Mouse (Mus musculus) lung, postnatal 4 days (tissue): Measurements from ENCODE around the gene Zdhhc19.

ENCODE experiments used
- DNase-seq, 2 experiments: peaks; one replicate each; pipeline ENCODE4 v3.0.0; 2021

Zdhhc19 gene

DNA sequence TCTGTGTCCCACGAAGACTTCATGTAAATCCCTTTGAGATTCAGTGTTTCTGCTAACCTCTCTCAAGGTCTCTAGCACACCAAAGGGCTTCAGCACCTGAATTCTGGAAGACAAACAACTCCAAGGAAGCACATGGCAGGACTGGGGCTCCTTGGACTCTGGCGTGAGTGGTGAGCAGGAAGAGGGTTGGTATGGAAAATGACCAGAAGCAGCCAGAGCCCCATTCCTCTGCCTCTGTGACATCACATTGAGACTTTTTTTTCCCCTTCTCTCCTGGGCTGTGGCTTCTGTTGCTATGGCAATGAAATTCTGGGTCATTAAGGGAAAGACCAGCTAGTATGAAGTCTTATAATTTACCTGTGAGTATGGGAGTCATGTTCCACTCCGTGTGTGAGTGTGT is at the start of gene Zdhhc19:
Zdhhc19 (plus strand) TSS at position 301 of the 400 bp plus-strand sequence.
- DNase-seq, result no peak

DNA sequence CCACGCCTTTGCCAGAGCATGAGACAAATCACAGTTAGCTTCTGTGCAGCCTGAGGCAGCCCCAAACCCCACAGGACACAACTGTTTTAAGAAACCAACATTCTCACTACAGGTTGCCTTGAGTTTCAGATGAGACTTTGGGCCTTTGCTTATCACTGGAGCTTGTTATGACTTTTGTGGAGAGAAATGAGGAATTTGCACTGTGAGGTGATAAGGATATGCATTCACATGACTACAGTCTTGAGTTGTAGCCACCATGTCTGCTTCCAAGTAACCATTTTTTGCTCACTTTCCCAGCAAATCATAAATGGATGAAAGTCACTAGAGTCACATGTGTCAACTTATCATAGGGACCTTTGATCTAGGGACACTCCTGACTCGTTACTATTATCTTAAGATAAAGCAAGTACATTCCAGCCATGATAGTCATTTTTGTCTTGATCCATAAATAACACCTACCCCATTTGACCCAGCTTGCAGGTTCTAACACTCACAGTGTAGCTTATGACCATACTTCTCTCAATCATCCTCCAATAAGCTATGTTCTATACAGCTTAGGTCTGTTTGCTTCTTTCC is 49.4 kb upstream of the Zdhhc19 start:
- no peak for DNase-seq

DNA sequence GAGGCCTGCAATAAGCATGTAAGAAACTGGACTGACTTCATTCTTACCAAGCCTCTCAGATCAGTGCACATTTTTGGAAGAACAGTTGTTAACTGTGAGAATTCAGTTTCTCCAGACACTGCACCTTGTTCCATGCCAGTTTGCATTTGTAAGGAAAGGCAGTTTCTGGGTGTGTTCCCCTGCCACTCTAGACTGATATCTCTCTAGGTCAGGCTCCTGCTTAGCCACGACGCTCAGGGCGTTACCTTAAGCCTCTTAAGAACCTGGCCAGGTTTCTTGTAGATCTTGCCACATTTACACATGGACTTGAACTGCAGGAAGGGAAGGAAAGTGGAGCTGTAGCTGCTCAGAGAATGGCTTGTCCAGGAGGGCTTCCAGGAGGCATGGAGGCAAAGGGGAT is 46.4 kb upstream of the Zdhhc19 start:
- no peak for DNase-seq

DNA sequence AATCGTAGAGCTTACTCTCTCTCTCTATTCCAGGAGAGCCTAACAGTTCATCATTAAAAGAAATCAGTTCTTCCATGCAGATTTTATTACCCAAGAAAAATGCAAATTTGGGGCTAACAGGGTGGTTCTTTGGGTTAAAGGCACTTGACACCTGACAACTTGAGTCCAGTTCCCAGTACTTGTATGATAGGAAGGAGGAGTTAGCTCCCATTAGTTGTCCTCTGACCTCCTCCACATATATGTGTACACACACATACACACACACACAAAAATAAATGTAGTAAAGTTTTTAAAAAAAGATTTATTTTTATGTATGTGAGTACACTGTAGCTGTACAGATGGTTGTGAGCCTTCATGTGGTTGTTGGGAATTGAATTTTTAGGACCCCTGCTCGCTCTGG is 45.9 kb upstream of the Zdhhc19 start:
- no peak for DNase-seq

DNA sequence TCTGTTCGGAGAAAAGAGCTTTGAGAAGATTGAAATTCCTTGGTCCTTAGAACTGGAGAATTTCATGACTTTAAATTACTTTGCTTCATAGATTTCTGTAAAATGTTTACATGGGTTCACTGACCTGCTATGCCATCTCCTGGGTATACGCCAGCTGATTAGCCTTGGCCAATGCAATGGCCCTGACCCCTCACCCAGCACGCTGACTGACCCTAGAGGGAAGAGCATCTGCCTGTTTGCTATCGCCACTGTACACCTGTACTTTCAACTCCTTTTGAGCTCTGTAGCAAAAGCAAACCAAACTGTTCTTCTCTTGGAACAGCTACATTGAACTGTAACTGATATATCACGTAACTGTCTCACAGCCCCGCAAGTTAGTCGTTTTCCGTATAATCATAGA is 43.0 kb upstream of the Zdhhc19 start:
- no peak for DNase-seq

DNA sequence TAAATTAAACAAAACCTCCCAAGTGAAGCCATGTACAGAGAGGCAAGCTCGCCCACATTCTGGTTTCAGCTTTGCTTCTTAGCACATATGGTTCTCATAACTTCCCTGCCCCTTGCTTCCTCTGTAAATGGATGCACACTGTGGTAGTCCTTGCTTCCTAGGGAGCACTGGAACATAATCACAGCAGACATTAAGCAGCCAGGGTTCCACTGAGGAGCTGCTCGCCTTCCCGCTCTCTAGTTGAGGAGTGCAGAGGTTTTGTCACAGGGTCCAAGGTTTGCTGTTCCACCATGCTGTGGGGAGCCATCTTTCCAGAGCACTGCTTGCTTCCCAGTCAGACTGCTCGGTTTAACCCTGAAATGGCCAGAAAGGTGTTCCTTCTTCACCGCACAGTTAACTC is 41.4 kb upstream of the Zdhhc19 start:
- no peak for DNase-seq

DNA sequence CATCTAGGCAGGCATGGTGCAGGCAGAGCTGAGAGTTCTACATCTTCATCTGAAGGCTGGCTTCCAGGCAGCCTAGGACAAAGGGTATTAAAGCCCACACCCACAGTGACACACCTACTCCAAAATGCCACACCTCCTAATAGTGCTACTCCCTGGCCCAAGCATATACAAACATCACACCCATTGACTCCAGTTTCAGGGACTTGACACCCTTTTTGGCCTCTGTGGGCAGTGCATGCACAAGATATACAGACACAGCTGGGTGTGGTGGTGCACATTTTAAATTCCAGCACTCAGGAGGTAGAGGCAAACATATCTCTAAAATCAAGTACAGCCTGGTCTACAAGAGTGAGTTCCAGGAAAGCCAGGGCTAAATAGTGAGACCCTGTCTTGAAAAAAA is 40.0 kb upstream of the Zdhhc19 start:
- DNase-seq, result no peak

DNA sequence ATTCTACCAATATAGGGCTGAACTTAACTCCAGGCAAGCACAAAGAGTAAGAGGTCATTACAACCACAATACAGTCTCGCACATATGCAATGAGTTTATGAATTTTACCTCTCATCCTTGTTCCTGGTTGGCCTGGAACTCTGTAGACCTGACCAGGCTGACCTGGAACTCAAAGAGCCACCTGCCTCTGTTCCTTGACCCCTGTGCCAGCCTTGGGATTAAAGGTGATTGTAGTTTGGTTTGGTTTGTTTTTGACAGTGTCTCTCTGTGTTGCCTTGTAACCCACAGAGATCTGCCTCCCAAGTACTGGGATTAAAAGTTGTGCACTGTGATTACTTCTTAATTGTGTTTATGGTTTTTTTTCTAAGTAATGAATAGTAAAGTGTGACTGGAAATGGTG is 39.3 kb upstream of the Zdhhc19 start:
- DNase-seq, result no peak

DNA sequence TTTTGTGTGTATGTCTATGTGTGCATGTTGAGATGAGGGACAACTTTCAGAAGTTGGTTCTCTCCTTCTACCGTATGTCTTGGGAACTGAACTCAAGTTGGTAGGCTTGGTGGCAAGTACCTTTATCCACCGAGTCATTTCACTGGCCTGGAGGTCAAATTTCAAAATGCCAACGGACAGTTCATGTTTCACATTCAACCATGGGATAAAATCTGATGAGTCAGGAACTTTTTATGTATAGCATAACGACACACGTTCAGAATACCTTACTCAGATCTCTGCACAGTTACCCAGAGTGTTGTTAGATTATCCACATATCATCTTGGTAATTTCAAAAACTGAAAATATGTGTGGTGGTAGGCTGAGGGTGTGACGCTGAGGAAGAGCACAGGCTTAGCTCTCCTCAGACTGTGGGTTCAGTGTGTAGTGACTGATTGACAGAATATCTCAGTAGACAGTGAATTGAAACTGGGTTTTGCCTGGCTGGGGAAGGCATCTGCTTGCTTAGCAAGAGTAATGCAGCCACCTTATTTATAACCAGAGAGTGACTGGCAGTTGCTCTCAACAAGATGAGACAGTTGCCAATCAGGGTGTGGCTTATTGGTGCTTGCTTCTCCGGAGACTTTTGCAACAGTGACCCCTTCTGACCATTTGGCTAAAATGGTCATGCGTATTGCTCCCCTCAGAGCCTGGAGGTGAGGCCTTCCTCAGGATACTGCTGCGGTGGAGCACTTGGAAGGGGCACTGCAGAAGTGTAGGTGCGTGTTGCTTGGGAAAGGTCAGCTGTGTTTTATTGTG is 38.3 kb upstream of the Zdhhc19 start:
- peak; percentile 44 to 72 for DNase-seq

DNA sequence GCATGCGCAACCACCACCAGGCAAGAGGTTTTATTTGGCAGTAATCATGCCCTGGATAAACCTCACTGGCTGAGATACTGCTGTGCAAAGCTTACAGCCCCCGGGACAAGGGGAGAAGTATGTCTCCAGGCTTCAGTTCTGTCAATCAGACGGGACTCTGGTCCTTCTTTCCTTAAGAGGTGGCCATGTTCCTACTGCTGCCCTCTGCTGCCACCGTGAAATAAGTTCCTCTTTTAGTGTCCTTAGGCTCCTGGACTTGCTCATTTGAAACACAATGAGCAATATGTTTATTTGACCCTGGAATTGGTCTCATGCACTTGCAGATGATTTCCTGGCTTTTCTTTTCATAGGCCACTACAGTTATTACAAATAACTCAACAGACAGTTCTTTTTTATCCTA is 35.5 kb upstream of the Zdhhc19 start:
- peak in 1 of 2 experiments; percentile 14 for DNase-seq

DNA sequence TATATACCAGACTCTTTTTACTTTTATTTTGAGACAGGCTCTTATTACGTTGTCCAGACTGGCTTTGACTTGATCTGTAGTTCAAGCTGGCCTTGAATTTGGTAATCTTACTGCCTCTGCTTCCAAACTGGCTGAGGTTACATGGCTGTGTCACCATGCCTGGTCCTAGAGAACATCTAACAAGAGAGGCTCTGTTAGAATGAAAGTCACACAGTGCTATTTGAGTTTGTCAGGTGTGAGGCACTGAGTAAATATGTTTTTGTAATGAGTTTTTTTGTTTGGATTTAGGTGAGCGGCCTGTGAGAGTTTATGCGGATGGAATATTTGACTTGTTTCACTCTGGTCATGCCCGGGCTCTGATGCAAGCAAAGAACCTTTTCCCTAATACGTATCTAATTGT is 34.4 kb upstream of the Zdhhc19 start:
- no peak for DNase-seq

DNA sequence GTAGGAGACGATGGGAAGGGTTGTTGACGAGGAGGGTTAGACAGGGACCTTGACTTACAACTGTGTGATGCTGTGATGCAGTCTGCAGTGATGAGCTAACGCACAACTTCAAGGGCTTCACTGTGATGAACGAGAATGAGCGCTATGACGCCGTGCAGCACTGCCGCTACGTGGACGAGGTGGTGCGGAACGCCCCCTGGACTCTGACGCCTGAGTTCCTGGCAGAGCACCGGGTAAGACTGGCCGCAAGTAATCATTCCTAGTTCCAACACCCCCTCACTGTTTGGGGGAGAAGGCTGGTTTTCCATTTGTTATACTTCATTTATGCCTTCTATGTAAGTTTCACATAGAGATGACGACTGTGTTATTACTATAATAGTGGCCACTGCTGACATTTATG is 33.1 kb upstream of the Zdhhc19 start:
- DNase-seq, result no peak

DNA sequence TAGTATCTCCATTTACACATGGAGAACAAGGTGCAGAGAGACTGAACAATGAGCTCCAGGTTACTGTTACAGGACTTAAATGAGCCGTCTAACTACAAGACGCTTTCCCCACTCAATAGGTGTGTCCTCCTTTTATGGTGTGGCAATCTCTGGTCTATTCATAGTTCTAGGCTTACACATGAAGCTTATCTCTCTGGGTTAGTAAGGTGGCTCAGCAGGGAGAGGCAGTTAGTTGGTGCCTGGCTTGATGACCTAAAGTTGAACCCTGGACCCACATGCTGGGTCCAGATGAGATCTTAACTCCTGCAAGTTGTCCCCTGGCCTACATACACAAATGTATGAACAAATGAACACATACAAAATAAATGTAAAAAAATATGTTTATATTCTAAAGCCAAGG is 32.6 kb upstream of the Zdhhc19 start:
- DNase-seq, result no peak

DNA sequence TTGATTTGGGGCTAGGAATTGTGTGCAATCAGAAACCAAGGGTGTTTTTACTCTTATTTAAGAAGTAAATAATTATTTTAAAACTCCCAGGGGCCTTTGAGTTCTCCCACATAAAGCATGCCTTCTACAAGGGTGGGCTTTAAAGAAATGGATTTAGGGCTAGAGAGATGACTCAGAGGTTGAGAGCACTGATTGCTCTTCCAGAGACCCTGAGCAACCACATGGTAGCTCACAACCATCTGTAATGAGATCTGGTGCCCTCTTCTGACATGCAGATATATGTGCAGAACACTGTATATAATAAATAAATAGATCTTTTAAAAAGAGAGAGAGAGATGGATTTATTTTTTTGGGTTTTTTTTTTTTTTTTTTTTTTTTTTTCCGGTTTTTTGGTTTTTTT is 31.2 kb upstream of the Zdhhc19 start:
- no peak for DNase-seq

DNA sequence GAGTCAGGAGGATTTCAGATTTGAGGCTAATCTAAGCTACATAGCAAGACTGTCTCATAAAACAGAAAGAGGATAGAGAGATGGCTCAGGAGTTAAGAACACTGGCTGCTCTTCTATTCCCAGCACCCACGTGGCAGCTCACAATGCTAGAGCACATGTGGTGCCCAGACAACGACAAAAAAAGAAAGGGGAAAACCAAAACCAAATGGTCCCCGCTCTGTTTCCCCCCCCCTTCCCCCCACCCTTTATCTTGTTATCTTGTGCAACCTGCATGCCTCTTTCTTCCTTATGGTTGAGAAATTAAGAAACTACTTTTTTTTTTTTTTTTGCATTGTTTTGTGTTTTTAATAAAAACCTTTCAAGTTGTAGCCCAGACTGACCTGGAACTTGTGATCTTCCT is 27.6 kb upstream of the Zdhhc19 start:
- no peak for DNase-seq

DNA sequence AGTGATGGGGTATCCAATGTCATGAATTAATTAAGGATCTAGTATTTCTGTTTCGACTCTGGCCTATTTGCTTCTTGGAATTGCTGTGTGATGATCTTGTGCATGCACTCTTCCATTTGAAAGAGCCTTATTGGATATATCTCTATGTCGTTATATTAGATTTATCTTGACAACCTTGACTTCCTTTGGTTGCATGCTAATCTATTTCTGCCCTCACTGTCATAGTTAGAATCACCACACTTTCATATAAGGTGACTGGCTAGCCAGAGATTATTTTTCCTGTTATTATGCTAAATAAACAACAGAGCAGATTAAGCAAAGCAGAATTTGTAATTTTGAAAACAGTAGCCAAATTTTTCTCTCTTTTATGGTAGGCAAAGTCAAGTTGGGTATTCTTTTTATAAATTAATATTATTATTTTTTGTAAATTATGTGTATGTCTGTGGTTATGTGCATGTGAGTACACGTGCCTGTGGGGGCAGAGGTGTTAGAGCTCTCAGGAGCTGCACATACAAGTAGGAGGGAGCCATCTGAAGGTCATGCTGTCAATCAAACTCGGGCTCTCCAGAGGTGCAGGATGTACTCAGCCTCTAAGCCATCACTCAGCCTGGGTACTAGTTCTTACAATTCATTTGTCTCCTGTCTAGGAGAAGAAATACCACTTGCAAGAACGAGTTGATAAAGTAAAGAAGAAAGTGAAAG is 26.5 kb upstream of the Zdhhc19 start:
- no peak for DNase-seq

DNA sequence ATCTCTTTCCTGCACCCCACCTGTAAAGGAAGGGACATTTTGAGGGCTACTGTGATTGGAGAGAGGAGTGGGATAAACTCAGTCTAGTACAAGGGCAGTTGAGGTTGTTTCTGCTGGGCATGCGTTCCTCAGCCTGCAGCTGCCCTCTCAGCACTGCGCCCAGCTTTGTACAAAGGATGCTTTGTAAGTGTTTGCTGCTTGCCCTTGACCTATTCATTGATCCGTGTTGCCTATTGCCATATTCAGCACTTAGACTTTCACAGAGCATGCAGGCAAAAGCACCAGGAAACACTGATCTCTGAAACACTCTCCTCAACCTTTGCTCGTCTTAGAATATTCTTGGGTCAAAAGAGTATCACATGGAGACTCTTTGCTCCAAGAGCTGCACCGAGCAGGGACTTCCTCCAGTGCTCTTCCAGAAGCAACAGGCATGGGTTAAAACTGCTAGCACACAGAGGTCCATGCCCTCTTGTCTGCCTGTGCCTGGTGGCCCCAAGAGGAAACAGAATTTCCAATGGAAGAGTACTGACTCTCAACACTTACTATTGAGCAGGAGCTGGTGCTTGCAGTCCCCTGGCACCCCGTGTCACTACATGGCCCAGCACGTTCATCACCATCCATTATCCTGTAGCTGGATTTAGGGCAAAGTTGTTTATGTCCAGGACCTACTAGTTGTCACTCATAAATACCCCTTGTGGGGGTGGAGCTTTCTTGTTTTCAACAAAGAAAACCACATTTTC is 23.6 kb upstream of the Zdhhc19 start:
- DNase-seq, result no peak

DNA sequence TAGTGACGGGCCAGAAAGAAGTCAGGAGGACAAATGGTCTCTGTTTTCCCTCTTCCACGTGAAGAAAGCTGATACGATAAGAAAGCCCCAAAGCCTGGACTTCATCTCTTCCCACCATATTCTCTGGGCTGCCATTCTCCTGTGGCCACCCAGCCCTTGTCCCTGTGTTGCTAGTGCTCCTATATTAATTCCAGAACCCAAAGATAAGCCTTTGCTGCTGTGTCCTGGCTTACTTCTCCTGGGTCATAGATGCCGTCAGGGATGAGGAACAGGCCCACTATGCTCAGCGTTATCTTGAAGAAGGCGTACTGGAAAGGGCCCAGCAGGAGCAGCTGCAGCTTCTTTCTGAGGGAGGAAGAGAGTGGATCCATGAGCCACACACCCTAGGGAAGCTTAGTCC is 18.8 kb upstream of the Zdhhc19 start:
- no peak for DNase-seq

DNA sequence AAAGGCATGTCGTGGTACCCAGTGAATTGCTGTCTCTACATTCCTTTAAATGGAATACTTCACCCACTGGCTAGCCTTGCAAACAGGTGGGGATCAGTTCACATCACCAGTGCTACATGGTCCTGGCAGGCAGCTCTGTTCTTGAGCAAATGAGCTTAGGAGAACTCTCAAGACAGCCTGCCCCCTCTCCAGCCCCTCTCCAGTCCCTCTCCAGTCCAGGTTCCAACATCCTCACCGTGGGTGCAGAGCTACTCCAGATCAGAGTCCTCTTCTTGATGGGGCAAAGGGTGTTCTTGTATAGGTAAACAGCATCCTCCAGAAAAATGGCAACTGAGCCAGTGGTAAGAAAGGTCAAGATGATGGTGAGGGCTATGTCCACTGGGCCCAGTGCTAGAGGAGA is 16.6 kb upstream of the Zdhhc19 start:
- DNase-seq, result peak in 1 of 2 experiments; percentile 42

DNA sequence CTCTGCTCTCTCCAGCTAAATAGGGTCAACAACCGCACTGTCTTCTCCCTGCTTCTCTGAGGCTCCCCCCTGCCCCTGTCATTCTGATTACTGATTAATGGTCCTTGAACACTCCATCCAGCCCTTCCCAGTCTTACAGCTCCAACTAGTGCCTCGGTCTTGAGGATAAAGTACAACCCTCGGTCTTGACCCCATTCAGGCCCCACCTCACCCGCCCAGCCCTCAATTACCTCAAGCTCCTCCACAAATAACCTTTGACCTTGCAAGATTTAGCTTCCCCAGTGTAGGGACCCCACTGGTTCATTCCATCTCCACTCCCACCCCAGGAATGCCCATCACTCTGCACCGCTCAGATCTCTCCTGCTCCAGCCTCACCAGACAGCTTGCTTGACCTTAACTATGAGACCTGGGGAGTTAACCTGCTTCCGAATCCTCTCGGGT is 11.6 kb upstream of the Zdhhc19 start:
- no peak for DNase-seq

DNA sequence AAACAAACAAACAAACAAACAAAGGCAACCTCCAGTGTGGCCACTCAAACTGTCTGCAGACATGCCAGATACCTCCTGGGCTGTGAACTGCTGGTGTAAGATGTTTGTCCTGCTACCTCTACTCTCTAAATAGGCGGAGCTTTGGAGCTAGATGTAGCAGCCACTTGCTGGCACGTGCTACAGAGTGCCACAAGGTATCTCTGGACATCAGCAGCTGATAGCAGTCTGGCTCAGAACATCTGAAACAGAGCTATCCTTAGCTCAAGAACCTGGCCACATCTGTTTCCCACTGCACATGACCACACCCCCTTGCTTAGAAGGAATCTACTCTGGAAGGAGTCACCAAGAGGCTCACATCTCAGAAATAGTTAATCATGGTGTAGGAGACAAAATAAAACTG is 10.9 kb upstream of the Zdhhc19 start:
- no peak for DNase-seq

DNA sequence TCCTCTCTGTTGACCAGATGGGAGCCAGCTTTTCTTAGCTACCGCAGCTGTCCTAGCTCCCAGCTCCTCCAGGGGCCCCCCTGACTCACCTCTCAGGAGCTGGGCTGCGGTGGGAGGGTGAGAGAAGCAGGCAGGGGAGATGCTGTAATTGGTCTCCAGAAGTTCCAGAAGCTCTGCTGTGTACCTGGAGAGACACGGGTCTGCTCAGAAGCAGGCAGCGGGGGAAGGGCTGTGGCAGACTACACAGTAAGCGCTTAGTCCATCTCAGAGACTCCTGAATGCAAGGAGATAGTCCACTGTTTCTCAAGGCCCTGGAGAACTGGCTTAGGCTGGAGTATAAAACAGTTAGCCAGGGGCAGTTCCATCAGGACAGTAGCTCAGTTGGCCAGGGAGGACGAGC is 10.0 kb upstream of the Zdhhc19 start:
- DNase-seq, result no peak
